Mouse (Mus musculus): ENCODE results near the gene Spock1.

The Spock1 gene

GRCm38 (mm10) chr13:57908266-57908582 is at the start of gene Spock1:
Gene Spock1, minus strand, starts transcription at chr13:57908332.
- peak; percentile 98 to 99 for DNase-seq

GRCm38 (mm10) chr13:57950091-57950490 is 42.0 kb upstream of the Spock1 start:
- peak; percentile 43 to 50 for DNase-seq

GRCm38 (mm10) chr13:57949513-57949912 is 41.4 kb upstream of the Spock1 start:
- peak; percentile 82 to 86 for DNase-seq

GRCm38 (mm10) chr13:57945197-57945596 is 37.1 kb upstream of the Spock1 start:
- DNase-seq, result peak; percentile 66 to 67

GRCm38 (mm10) chr13:57944434-57944833 is 36.3 kb upstream of the Spock1 start:
- DNase-seq, result no peak

GRCm38 (mm10) chr13:57943900-57944299 is 35.8 kb upstream of the Spock1 start:
- DNase-seq, result no peak

GRCm38 (mm10) chr13:57937463-57938229 is 29.5 kb upstream of the Spock1 start:
- DNase-seq, result no peak

GRCm38 (mm10) chr13:57931998-57932397 is 23.9 kb upstream of the Spock1 start:
- DNase-seq, result no peak

- DNase-seq, result peak; percentile 80 to 85
Observed at GRCm38 (mm10) chr13:57931376-57931775, 23.2 kb upstream of the Spock1 start.

- DNase-seq, result no peak
Observed at GRCm38 (mm10) chr13:57930720-57931119, 22.6 kb upstream of the Spock1 start.

GRCm38 (mm10) chr13:57930283-57930682 is 22.2 kb upstream of the Spock1 start:
- DNase-seq, result no peak

GRCm38 (mm10) chr13:57919947-57920346 is 11.8 kb upstream of the Spock1 start:
- DNase-seq, result no peak

- DNase-seq, result peak in 1 of 2 experiments; percentile 20
Observed at GRCm38 (mm10) chr13:57911171-57911570, 3.0 kb upstream of the Spock1 start.

- DNase-seq, result peak; percentile 50 to 60
Observed at GRCm38 (mm10) chr13:57907428-57908265, 485 bp downstream of the Spock1 start.

GRCm38 (mm10) chr13:57894597-57894996 is 13.5 kb downstream of the Spock1 start:
- no peak for DNase-seq

GRCm38 (mm10) chr13:57889708-57890107 is 18.4 kb downstream of the Spock1 start:
- DNase-seq, result no peak

- DNase-seq, result no peak
Observed at GRCm38 (mm10) chr13:57889050-57889449, 19.1 kb downstream of the Spock1 start.

- no peak for DNase-seq
Observed at GRCm38 (mm10) chr13:57879817-57880216, 28.3 kb downstream of the Spock1 start.

- DNase-seq, result no peak
Observed at GRCm38 (mm10) chr13:57878797-57879196, 29.3 kb downstream of the Spock1 start.

- no peak for DNase-seq
Observed at GRCm38 (mm10) chr13:57877782-57878181, 30.4 kb downstream of the Spock1 start.

- DNase-seq, result no peak
Observed at GRCm38 (mm10) chr13:57876966-57877365, 31.2 kb downstream of the Spock1 start.

- DNase-seq, result no peak
Observed at GRCm38 (mm10) chr13:57870058-57870457, 38.1 kb downstream of the Spock1 start.

GRCm38 (mm10) chr13:57867586-57867985 is 40.5 kb downstream of the Spock1 start:
- DNase-seq, result no peak

- DNase-seq, result no peak
Observed at GRCm38 (mm10) chr13:57865029-57865428, 43.1 kb downstream of the Spock1 start.
